Mouse (Mus musculus) thymus, postnatal 4 days (tissue): ENCODE data around the gene Rnf38.
A peak's percentile ranks its signal among the peaks of the same experiment; 100 is the strongest.

Source experiments
- DNase-seq: peaks from one replicate; pipeline ENCODE4 v3.0.0; 2021

Rnf38 gene

DNA sequence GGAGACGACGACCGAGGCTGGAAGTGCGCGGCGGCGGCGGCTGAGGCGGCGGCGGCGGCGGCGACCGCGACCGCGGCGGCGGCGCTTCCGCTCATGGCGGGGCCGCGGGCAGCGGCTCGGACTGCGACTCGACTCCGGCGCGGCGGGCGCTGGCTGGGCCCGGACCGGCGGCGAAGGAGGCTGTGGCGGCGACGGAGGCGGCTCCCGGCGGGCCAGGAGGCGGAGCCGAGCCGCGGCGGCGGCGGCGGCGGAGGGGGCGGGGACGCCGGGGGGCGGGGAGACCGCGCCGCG lies at the start of gene Rnf38:
Gene Rnf38, minus strand, starts transcription at position 77 of the 291 bp plus-strand sequence.
- no peak for DNase-seq

DNA sequence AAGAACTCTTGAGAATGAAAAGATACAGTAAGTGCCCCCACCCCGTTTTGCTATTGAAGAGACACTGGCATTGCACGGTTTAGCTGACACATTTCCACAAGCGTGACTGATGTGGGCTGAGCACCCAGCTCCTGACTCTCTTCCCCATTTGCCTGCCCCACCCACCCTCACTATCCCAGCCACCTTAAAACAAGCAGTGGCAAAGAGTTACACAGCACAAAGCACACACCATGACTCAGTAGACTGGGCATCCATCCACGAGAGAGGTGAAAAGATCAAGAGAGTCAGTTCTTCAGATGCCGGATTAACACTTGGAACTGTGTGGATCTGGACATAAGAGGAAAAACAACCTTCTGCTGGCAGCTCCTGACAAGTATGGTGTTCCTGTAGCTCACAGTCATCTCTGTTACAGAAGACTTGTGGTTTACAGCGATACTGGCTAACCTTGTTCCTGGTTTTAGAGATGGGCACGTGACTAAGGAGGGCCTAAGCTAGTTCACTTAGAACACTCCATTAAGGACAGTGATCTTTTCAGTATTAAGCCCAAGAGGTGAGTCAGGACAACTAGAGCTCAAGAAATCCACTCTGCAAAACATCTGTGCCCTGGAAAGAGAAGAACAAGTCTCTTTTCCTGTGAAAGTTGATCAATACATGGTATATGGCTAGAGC lies 48.1 kb upstream of the Rnf38 start:
- DNase-seq = no peak

DNA sequence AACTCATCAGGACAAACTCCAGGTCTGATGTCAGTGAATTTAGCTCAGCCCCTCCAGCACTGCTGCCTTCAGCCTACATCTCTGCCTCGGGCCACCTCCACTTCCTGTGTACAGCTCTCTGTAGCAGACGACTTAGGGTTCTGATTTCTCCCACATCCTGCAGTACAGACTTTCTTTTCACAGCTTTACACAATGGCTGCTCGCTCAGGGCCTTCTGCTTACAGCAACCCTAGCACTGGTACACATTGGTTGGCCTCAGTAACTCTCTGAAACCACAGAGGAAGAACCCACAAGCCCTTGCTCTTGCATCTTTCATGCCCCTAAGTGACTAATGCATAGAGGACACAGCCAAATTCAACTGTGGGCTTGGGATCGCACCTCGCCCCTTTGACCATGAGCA lies 37.5 kb upstream of the Rnf38 start:
- peak; percentile 47 for DNase-seq

DNA sequence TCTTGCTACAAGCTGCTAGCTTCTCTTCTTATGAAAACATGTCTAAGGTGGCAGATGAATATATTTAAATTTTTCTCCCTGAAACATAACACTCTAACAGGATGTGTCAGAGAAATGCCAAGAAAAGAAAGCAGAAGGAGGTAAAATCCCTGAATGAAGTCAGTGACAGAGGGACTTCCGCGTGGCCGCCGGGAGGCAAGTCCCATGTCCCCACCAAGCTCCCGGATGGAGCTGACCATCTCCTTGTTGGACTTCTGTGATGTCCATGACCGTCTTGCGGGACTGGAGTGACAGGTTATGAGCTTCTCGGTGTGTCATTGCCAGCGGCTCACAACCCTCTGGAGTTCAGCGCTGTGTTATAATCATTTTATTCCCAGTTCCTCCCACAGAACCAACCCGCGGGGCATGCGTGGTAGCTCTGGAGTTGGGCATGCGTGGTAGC lies 35.8 kb upstream of the Rnf38 start:
- DNase-seq = no peak

DNA sequence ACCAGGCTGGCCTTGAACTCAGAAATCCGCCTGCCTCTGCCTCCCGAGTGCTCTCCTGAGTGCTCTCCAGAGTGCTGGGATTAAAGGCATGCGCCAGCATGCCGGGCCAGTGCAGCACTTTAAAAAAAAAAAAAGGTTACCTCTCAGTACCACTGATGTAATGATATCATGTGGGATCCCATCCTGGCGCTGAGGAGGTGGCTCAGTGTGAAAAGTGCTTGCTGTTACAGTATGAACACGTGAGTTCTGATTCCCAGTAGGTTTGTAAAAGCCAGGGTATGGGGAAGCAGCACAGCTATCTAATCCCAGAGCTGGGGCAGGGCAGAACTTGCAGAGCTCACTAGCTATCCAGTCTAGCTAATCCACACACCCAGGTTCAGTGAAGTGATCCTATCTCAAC lies 33.8 kb upstream of the Rnf38 start:
- no peak for DNase-seq

DNA sequence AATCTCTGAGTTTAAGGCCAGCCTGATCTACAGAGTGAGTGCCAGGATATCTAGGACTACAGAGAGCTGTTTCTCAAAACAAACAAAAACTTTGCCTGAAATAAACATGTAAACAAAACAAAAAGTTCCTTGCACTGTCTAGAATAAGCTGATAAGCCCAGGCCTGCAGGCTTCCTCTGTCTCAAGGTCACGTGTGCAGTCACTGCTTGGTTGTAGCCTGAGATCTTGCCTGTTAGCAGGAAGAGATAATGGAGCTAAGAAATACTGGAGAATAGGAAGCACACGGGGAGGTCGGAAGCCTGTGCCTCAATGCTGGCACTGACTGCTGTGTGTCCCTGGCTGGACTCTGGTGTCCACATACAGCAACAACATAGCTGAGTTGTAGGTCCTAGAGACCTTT lies 31.9 kb upstream of the Rnf38 start:
- no peak for DNase-seq

DNA sequence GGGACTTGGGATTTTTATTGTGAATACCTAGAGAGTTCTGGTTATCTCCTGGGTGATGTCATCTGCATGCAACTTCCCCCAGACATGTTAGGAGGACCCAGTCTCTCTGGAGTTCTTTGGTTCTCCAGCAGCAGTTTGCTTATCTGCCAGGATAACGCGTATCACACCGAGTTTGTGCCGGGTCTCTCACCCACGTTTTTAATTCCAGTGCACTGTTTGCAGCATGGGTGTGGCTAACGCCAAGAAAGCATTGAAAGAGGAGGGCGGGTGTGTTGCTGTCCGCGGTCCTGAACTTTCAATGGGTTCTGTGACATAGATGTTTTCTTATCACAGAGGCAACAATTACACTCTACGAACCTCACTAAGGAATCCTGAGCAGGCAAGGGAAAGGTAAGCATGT lies 26.7 kb upstream of the Rnf38 start:
- DNase-seq = peak; percentile 85

DNA sequence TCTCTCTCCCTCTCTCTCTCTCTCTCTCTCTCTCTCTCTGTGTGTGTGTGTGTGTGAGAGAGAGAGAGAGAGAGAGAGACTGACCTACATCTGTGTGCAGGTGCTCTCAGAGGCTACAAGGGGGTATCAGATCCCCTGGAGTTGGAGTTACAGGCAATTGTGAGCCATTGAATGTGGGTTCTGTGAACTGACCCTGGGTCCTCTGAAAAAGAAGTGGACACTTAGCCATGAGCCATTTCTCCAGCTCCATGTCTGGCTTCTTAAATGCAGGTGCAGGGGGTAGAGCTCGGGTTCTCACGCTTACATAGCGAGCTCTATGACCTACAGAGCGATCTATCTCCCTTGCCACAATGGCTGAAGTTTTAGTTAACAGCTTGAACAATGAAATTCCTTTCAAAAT lies 25.5 kb upstream of the Rnf38 start:
- DNase-seq = no peak

DNA sequence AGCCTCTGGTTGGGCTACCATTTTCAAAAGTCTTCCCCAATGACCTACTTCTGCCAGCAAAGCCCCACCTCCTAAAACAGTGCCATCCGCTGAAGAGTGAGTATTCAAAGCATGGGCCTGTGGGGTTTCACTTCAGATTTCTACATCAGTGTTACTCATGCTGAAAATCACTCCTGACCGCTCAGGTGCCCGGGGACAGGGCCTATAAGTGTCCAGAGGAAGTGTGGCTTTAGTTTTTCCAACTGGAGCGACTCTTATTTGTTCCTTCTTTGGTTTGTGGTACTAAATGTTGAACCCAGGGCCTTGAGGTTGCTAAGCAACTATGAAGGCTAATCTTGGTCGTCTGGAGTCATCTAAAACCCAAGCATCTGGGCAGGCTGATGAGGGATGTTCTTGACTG lies 21.0 kb upstream of the Rnf38 start:
- DNase-seq = no peak

DNA sequence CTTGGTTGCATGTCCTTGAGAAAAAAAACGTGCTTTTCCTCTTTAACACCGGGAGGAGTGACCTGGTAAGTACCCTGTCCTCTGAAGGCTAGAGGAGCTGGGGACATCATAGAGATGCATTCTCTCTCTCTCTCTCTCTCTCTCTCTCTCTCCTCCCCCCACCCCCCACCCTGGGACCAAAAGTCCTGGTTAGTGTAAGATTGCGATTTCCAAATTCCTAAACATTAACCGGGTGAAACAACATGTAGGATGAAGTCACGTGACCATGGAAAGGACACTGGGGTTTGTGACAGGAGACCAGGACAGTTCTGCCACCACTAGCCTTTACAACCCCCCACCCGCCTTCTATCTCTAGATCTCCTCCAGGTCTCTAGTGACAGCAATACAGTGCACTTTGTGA lies 19.6 kb upstream of the Rnf38 start:
- no peak for DNase-seq

DNA sequence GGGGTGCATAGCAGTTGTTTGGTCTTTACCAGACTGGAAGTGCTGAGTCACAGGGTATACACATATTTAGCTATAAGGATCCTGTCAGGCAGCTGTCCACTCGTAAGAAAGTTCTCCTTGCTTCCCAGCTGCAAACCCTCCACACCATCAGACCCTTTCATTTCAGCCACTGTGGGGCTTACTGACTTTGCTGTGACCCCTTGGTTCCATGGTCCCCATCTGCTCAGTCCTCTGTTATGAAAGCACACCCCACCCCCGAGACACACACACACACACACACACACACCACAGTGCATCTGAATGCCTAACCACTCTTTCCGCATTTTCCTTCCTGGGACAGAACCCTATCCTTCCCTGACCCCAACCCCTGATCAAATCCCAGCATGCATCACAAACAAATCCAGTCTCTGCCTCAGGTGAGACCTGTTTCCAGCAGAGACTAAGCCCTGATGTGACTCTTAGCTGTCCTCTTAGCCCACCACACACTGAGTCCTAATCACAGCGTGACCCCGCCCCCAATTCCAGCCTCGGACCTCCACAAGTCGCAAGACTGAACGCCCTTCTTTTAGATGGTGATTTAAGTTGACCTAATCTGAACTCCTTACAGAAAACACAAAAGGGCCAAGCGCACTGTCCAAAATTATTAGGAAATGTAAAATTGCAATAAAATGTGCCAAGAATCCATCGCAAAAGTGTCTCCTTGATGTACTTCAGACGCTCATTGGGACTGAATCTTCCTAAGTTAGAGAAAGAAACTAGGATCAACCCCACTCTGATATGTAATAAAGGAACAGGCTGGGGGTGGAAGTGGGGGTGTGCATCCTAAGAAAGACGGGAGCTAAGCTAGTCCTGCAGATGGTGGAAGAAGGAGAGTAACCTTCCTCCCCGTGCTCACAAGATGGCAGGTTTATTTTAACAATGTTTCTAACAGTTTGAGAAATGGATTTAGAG lies 18.7 kb upstream of the Rnf38 start:
- no peak for DNase-seq

DNA sequence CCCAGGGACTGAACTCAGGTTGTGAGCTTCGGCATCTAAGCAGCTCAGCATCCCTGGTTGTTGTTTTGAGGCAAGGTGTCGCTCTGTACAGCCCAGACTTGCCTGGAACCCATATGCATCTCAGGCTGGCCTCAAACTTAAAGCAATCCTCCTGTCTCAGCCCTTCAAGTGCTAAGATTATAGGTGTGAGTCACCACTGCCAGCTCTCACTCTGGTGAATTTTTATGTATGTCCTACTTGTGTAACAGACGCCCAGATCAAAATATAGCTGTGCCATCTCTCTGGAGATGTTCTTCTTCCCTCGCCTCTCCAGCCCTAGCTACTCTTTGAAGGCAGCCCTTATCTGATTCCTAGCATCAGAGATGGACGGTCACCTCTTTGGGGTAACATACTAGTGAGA lies 17.9 kb upstream of the Rnf38 start:
- no peak for DNase-seq

DNA sequence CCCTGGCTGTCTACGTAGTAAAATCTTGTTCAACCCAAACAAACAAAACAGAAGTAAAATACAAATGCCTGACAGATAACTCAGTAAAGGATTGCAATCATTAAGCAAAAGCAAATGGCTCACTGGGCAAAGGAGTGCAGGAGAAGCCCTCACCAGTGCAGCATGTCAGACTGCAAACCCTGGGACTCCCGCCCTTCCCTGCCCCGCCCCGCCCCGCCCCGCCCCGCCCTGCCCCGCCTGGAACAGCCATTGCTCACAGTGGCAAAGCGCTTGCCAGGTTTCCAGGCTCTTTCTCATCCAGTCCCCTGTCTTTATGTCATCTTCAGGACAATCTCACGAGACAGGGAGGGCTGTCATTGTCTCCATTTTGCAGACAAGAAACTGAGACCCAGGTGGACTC lies 16.1 kb upstream of the Rnf38 start:
- no peak for DNase-seq

DNA sequence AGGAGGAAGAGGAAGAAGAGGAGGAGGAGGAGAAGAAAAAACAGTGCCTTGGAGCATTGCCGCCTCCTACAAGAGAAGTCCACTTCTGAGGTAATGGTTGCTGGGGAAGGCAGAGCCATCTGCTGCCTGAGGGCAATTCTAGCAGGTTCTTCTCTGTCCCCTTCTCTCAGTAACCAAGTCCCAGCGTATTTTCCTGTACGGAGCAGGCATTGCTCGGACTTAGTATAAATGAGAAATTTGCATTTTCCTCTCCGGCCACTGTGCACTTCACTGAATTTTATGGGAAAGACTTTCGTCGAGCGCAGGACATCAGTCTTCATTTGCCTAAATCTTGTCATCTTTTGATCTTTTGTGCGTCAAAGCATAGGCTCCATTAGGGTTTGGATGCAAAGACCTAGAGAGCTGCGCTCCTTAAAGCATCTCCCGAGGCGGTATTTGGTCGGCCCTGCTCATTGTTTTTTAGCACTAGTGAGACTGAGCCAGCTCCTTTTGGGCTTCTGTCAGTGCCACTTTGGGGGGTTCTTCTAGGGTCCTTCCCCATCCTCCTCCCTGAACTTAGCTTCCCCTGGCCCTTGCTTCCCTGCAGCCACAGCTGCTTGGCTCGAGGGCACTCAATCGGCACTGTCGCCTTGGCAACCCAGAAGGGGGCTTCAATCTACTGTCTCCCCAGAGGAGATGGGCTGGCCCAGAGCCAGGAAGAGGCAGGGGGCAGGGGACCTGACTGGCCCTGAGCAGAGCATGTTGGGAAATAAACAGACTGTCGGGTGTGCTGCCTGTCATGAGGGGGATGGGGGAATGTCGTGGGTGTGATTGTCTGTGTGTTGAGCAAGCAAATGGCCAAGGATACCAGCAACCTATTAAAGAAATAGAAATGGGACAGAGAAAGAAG lies 13.7 kb upstream of the Rnf38 start:
- DNase-seq = no peak

DNA sequence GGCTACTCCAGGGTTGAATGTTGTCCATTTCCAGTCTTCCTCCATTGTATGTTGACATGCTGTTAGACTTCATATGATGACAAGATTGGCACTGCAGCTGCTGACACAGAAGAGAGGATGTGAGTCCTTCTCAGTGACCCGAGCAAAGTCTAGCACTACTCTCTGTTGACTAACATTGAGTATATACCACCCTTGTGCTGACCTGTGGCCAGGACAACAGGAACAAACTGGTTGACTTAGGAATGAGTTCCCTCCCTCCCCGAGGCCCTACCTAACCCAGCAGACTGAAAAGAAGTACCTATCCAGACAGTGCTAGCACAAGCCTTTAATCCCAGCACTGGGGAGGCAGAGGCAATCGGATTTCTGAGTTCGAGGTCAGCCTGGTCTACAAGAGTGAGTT lies 12.7 kb upstream of the Rnf38 start:
- no peak for DNase-seq

DNA sequence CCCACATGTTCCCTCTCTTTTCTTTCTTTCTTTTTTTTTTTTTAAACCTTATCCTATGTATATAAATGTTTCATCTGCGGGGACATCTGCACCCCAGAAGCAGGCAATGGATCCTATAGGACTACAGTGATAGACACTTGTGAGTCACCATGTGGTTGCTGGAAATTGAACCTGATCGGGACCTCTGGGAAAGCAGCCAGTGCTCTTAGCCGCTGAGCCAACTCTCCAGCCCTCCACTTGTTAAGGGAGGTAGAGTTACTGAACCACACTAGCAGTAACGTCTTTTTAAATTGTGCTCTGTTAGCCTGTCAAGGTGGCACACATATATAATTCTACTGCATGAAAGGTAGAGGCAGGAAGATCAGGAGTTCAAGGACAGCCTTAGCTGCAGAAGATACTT lies 8.0 kb upstream of the Rnf38 start:
- no peak for DNase-seq

DNA sequence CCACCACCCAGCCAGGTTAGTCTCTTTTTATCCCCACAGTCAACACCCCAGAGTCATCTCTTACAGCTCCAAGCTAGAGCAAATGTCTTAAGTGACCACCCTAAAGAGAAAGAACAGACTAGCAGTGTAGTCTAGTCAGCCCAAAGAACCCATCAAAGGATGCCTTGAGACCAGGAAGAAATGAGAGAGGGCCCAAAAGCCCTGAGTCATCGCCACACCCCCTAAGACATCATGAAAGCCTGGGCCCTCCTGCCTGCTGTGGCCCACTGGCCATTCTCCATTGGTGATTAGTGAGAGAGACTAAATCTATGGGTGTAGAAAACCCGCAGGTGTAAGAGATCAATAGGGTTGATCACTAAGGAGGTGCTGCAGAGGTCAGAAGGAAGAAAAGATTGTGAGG lies 2.4 kb upstream of the Rnf38 start:
- no peak for DNase-seq

DNA sequence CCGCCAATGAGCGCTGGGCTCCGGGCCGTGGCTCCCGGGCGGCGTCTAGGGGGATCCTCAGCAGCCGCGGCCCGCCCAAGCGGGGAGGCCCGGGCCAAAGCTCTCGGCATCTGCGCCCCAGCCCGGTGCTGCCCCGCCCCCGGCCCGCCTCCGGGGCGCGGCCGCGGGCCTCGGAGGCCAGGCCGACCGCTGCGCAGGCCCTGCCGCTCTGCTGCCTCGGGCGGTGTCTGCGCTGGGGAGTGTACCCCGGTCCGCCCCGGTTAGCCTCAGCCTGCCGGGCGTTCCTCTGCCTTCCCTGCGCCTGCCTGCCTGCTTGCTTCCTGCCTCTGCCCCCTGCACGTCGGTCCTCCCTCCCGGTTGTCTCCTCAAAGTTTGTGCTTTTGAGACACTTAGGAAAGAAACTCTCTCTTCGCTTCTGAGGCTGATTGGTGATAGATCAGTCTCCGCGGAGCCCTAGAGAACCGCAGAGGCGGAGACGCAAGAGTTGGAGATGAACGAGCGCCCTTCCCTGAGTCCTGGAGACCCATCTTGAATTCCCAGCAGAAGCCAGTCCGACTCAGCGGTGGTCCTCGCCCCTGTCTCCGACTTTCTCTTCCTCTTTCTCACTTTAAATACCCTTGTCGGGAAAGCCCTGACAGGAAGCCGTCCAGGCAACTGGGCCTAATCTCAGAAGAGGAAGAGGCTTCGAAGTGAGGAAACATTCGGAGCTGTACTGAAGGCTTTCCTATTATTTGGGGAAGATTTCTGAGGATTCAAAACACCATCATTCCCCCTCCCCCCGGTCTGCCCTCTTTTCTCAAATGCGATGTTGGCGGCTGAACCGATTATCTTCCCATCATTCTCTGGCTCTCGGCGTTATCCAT lies 646 bp upstream of the Rnf38 start:
- DNase-seq = peak; percentile 90

DNA sequence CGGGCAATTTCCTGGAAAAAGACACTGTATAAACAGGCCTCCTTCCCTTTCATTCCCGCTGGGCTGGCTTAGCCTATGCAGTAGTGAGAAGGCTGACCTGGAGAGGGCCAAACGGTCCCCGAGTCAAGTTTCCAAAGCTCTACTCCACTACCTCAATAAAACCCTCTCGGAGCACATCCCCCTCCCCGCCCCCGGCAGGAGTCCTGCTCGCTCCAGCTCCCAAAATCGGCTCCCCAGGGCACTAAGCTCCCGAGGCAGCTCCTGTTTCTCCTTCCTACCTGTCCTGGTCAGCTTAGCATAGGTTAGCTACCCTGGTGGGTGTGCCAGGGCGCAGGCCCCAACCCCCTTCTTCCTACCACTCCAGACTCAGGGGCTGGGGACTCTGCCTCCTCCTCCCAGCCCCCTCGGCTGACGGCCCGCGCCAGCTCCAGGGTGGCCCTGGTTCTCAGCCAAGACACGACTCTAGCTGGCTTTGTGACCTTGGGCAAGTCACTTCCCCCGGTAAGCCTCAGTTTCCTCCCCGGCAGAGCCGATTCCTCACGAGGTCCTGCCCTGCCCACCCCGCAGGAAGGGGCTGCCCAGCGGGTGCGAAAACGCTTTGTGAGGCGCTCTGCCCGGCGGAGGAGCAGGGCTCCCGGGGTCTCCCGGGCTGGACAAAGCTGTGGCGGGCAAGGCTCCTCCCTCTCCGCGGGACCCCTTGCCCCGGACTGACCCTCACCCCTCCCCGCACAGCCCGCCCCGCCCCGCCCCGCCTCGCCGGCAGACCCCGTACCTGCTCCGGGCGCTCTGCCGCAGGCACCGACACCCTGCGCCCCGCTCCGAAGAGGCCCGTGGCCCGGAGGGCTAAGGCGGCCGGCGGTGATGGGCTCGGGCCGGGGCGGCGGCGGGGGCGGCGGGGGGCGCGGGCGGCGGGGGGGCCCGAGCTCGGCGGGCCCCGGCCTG lies 547 bp downstream of the Rnf38 start:
- peak; percentile 60 for DNase-seq

DNA sequence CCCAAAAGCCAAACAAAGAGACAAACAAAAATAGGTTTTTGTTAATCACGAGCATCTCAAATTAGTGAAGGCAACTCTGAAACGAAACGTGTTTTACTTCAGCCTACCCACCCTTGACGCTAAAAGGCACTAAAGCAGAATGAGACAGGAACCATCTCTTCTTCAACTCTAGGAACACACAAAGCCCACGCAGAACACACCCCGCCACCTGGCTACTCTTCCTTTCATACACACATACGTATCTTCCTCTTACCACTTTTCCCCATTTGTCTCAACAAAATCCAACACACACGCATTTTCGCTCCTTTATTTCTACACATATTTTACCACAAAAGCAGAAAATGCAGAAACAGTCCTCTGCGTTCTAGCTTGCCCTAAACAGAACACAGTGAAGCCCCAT lies 8.5 kb downstream of the Rnf38 start:
- no peak for DNase-seq

DNA sequence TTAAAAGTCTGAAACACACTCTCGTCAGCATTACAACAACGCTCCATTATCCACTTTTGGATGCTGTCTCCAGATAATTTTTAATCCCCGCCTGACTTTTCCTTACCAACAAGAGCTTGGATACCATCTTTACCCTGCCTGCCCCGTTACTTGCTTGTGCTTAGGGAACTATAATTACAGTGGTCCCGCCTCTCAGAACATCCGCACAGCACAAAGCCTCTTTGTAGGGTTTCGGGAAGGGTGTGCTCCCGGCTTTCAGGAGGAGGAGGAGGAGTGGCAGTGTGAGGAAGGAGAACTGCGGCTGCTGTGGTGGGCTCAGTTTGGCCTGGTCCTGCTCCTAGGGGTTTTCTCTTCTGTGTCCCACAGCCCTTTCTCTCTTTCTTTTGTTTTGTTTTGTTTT lies 9.4 kb downstream of the Rnf38 start:
- DNase-seq = no peak
